In the genomic region with DNA sequence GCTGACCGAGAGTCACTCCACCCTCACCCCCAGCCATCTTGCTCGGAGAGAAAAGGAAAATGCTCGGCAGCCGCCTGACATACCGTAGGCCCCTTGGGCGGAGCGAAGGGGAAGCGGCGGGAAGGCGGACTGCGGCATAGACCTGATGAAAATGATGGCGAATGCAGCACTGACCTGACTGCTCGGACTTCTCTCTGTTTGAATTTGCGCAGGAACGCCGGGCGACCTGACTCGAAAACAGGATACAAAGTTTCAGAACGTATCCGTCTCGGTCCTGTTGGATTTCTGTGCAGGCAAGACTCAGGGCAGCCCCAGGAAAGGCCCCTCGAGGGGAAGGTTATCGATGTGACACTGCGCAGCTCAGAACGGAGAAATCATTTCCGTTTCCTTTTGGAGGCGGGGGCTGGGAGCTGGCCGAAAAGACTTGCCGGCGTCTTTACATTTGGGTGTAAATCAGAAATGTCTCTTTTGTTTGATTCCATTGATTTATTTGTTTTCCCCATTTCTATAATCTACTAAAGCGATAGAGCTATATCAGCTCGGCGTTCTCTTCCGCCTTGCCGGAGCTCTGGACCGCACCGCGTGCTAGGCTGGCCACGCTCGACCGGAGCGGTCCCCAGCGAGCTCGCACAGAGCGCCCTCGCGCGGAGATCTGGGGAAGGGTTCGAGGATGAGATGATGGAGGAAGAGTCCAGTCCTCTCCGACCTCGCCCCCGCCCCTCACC, we compare ENCODE assay signal across 7 mouse cellular contexts. TPM values are rescaled to one million over a fixed set of nuclear protein-coding genes. Genes with fewer than 3 reads are reported as not detected.
DNase-seq lines count a peak whose midpoint lies in the region; ATAC-seq and TF ChIP-seq lines count a peak whose summit lies in the region.

TSS of gene Eif2s3x (minus strand) at position 266 of the 725 bp plus-strand sequence.

- TF ChIP-seq CTCF in kidney, adult 2 months (conservative IDR thresholded peaks at IDR 0.05; ENCODE audit: insufficient read depth, insufficient read length, low read depth, low read length), result peak; percentile 59
- peak; percentile 67; the same call in 1 of the 2 replicates for TF ChIP-seq CTCF in spleen, adult 2 months (IDR thresholded peaks at IDR 0.05; ENCODE audit: extremely low read depth, insufficient read depth, insufficient read length, insufficient replicate concordance)

- peak; percentile 79 for DNase-seq in adrenal gland, postnatal 25 days
- peak; percentile 85 to 96 for DNase-seq in heart, adult 18-20 months
- peak; percentile 88 for DNase-seq in kidney, adult 2 months
- peak; percentile 71 to 83 for DNase-seq in spleen, adult 2 months (ENCODE audit: low read depth in 1 of 2, low spot score in 2 of 2)

- no peak for TF ChIP-seq POLR2A in kidney, adult 2 months (IDR thresholded peaks at IDR 0.05; ENCODE audit: low read depth, low read length)
- peak; percentile 26; the same call in 1 of the 2 replicates for TF ChIP-seq POLR2A in spleen, adult 2 months (IDR thresholded peaks at IDR 0.05; ENCODE audit: low read depth, low read length)

- under 1% methylated on average over 52 of the region's 52 CpGs for WGBS in embryonic facial prominence, embryonic 12.5 days
- WGBS in kidney, adult 2 months, result under 1% methylated on average over 49 of the region's 52 CpGs
- under 1% methylated on average over 51 of the region's 52 CpGs for WGBS in limb, embryonic 12.5 days
- under 1% methylated on average over 52 of the region's 52 CpGs for WGBS in midbrain, embryonic 15.5 days
- WGBS in spleen, adult 2 months, result 2% methylated on average over 52 of the region's 52 CpGs

- ATAC-seq in embryonic facial prominence, embryonic 12.5 days (ENCODE audit: insufficient number of reproducible peaks, insufficient read depth, low FRiP score, low TSS enrichment), result peak; percentile 92
- peak; percentile 93 for ATAC-seq in limb, embryonic 12.5 days (ENCODE audit: insufficient number of reproducible peaks, insufficient read depth, low FRiP score, low TSS enrichment, low read depth)
- peak; percentile 95 for ATAC-seq in midbrain, embryonic 15.5 days (replicated peaks)

- H3K27me3 ChIP-seq in embryonic facial prominence, embryonic 12.5 days, result no peaks in the 10 kb centered on the region
- H3K27me3 ChIP-seq in kidney, adult 2 months (replicated peaks; ENCODE audit: control insufficient read depth, insufficient read depth, low read length), result no peaks in the 10 kb centered on the region
- no peaks in the 10 kb centered on the region for H3K27me3 ChIP-seq in limb, embryonic 12.5 days
- H3K27me3 ChIP-seq in midbrain, embryonic 15.5 days (replicated peaks), result 0 out of 2 replicates have a peak, but pooled peaks cover 2% of the 10 kb centered on the region
- H3K27me3 ChIP-seq in spleen, adult 2 months (ENCODE audit: control insufficient read depth, insufficient read depth, low read length), result no peaks in the 10 kb centered on the region

- H3K9me3 ChIP-seq in embryonic facial prominence, embryonic 12.5 days, result no peaks in the 10 kb centered on the region
- H3K9me3 ChIP-seq in limb, embryonic 12.5 days, result no peaks in the 10 kb centered on the region
- no peaks in the 10 kb centered on the region for H3K9me3 ChIP-seq in midbrain, embryonic 15.5 days

- H3K36me3 ChIP-seq in embryonic facial prominence, embryonic 12.5 days, result peaks cover 17% of the 10 kb centered on the region
- H3K36me3 ChIP-seq in kidney, adult 2 months (ENCODE audit: control insufficient read depth, insufficient read depth, low read length), result no peaks in the 10 kb centered on the region
- peaks cover 25% of the 10 kb centered on the region for H3K36me3 ChIP-seq in limb, embryonic 12.5 days
- H3K36me3 ChIP-seq in midbrain, embryonic 15.5 days (replicated peaks), result peaks cover 13% of the 10 kb centered on the region; the same call in 1 of the 2 replicates
- H3K36me3 ChIP-seq in spleen, adult 2 months (ENCODE audit: control insufficient read depth, insufficient read depth, low read length), result no peaks in the 10 kb centered on the region; the same call in 1 of the 2 replicates

- peak within 1 kb of the TSS; percentile 81 for H3K9ac ChIP-seq in embryonic facial prominence, embryonic 12.5 days
- H3K9ac ChIP-seq in limb, embryonic 12.5 days (replicated peaks), result peak within 1 kb of the TSS; percentile 76
- H3K9ac ChIP-seq in midbrain, embryonic 15.5 days, result peak within 1 kb of the TSS; percentile 85

- peak within 1 kb of the TSS; percentile 58 for H3K27ac ChIP-seq in embryonic facial prominence, embryonic 12.5 days
- peak within 1 kb of the TSS; percentile 97 for H3K27ac ChIP-seq in kidney, adult 2 months (ENCODE audit: insufficient read depth, low read depth, low read length)
- peak within 1 kb of the TSS; percentile 56; the same call in 1 of the 2 replicates for H3K27ac ChIP-seq in limb, embryonic 12.5 days
- peak within 1 kb of the TSS; percentile 89 for H3K27ac ChIP-seq in midbrain, embryonic 15.5 days
- peak within 1 kb of the TSS; percentile 94 for H3K27ac ChIP-seq in spleen, adult 2 months (ENCODE audit: insufficient read depth, low read length)

- peak within 1 kb of the TSS; percentile 80 for H3K4me3 ChIP-seq in embryonic facial prominence, embryonic 12.5 days
- H3K4me3 ChIP-seq in kidney, adult 2 months (ENCODE audit: insufficient read depth, low read depth, low read length), result peak within 1 kb of the TSS; percentile 100
- H3K4me3 ChIP-seq in limb, embryonic 12.5 days (replicated peaks), result peak within 1 kb of the TSS; percentile 74
- H3K4me3 ChIP-seq in midbrain, embryonic 15.5 days, result peak within 1 kb of the TSS; percentile 87
- H3K4me3 ChIP-seq in spleen, adult 2 months (ENCODE audit: extremely low read depth, insufficient read depth, insufficient read length), result peak within 1 kb of the TSS; percentile 100

- H3K4me2 ChIP-seq in embryonic facial prominence, embryonic 12.5 days (replicated peaks), result peak within 1 kb of the TSS; percentile 69
- H3K4me2 ChIP-seq in limb, embryonic 12.5 days, result peak within 1 kb of the TSS; percentile 72
- H3K4me2 ChIP-seq in midbrain, embryonic 15.5 days, result peak within 1 kb of the TSS; percentile 69

- no peaks in the 10 kb centered on the region for H3K4me1 ChIP-seq in embryonic facial prominence, embryonic 12.5 days
- no peaks in the 10 kb centered on the region for H3K4me1 ChIP-seq in kidney, adult 2 months (ENCODE audit: control insufficient read depth, insufficient read depth, low read length)
- no peaks in the 10 kb centered on the region for H3K4me1 ChIP-seq in limb, embryonic 12.5 days (replicated peaks)
- H3K4me1 ChIP-seq in midbrain, embryonic 15.5 days, result peaks cover 6% of the 10 kb centered on the region; the same call in 1 of the 2 replicates
- no peaks in the 10 kb centered on the region for H3K4me1 ChIP-seq in spleen, adult 2 months (ENCODE audit: control insufficient read depth, insufficient read depth, insufficient read length)

RNA-seq across cellular contexts. Expression of gene Eif2s3x, which starts in this region (rescaled TPM):
- total RNA-seq in adrenal gland, postnatal 25 days (2021), result 155 and 188 TPM in 2 replicates
- polyA plus RNA-seq in embryonic facial prominence, embryonic 12.5 days (2016; fragmentation: Nextera tagmentation; extraction: Ambion mirVana), result 89.2 and 90.7 TPM in 2 replicates
- 100 to 1,000 TPM in 1 of 2 experiments, 10 to 100 TPM in 1; 92.4 to 161 TPM for total RNA-seq in heart, adult 18-20 months (2021)
- 63.6 and 71.7 TPM in 2 replicates for polyA plus RNA-seq in kidney, adult 2 months (2012; rRNA removed)
- polyA plus RNA-seq in limb, embryonic 12.5 days (2016; fragmentation: Nextera tagmentation; extraction: Ambion mirVana), result 87.7 and 87.8 TPM in 2 replicates
- 89.5 and 96.1 TPM in 2 replicates for polyA plus RNA-seq in midbrain, embryonic 15.5 days (2015; fragmentation: Nextera tagmentation; extraction: Ambion mirVana)
- polyA plus RNA-seq in spleen, adult 2 months (2012; rRNA removed), result 23.6 and 23.7 TPM in 2 replicates

Comparison
In these comparisons a context has a peak if more than half of its experiments do, and no peak if none do; other contexts are left out.
1. Peak in every context shown above with its lines: DNase-seq, ATAC-seq, H3K4me3 ChIP-seq and H3K27ac ChIP-seq.